Mouse (Mus musculus): ENCODE data around the gene Trpm6. TPM values are rescaled to one million over a fixed set of nuclear protein-coding genes. Genes with fewer than 3 reads are reported as not detected.
A peak's percentile ranks its signal among the peaks of the same experiment; 100 is the strongest.

The Trpm6 gene
- polyA plus RNA-seq, 1 experiment from 2014 or later = 0.05 TPM

DNA sequence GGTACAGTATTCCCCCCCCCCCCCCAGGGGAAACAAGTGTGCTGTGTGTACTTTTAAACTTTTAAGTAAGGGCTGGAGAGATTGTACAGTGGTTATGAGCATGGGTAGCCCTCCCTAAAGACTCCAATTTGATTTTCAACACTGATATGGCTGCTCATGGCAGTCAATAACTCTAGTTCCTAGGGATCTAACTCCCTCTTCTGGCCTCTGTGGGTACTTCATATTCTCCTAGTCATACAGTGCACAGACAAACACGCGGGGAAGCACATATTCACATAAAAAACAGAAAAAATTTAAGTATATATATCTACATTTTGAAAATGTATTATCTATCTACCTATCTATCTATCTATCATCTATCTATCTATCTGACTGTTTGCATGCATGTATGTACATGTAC, 67.6 kb downstream of the Trpm6 start:
- Histone ChIP-seq H3K4me3 (ENCODE audit: low read depth, low read length) (no peak overlapping the region), H3K9me3 (ENCODE audit: control insufficient read depth, low read length) (no peaks in the 10 kb centered on the region), H3K4me1 (replicated peaks; ENCODE audit: control insufficient read depth, insufficient read depth) (no peaks in the 10 kb centered on the region), H3K27me3 (ENCODE audit: control insufficient read depth, insufficient read depth, low read length) (no peaks in the 10 kb centered on the region), H3K9ac (ENCODE audit: low read length) (no peak overlapping the region), H3K4me2 (replicated peaks; ENCODE audit: low read depth) (no peak overlapping the region), H3K36me3 (ENCODE audit: control insufficient read depth, insufficient read depth, low read length) (no peaks in the 10 kb centered on the region), H3K27ac (replicated peaks) (no peak overlapping the region)
- no peak; the same call in 1 of the 2 replicates for TF ChIP-seq CTCF (IDR thresholded peaks at IDR 0.05; ENCODE audit: low read depth)
- TF ChIP-seq EP300 (optimal IDR thresholded peaks at IDR 0.05) = no peak
- DNase-seq (ENCODE audit: low spot score) (no peak), ATAC-seq (ENCODE audit: low FRiP score, low TSS enrichment) (no peak)
- 80% methylated on average over 2 of the region's 2 CpGs for WGBS

GRCm38 (mm10) chr19:18828601-18829000, 78.8 kb downstream of the Trpm6 start:
- 67% methylated on average over 2 of the region's 2 CpGs for WGBS
- no peak for DNase-seq (ENCODE audit: low spot score)
- Histone ChIP-seq H3K27ac (replicated peaks) (no peak overlapping the region), H3K9ac (ENCODE audit: low read length) (no peak overlapping the region), H3K27me3 (ENCODE audit: control insufficient read depth, insufficient read depth, low read length) (no peaks in the 10 kb centered on the region), H3K36me3 (ENCODE audit: control insufficient read depth, insufficient read depth, low read length) (no peaks in the 10 kb centered on the region), H3K4me1 (replicated peaks; ENCODE audit: control insufficient read depth, insufficient read depth) (no peaks in the 10 kb centered on the region), H3K9me3 (ENCODE audit: control insufficient read depth, low read length) (no peaks in the 10 kb centered on the region), H3K4me2 (replicated peaks; ENCODE audit: low read depth) (no peak overlapping the region), H3K4me3 (ENCODE audit: low read depth, low read length) (no peak overlapping the region)
- TF ChIP-seq EP300 (optimal IDR thresholded peaks at IDR 0.05) (no peak), CTCF (IDR thresholded peaks at IDR 0.05; ENCODE audit: low read depth) (no peak)
- ATAC-seq (ENCODE audit: low FRiP score, low TSS enrichment) = no peak

- Histone ChIP-seq H3K4me2 (replicated peaks; ENCODE audit: low read depth) (no peak overlapping the region), H3K36me3 (ENCODE audit: control insufficient read depth, insufficient read depth, low read length) (no peaks in the 10 kb centered on the region), H3K27me3 (ENCODE audit: control insufficient read depth, insufficient read depth, low read length) (no peaks in the 10 kb centered on the region), H3K9ac (ENCODE audit: low read length) (no peak overlapping the region), H3K9me3 (ENCODE audit: control insufficient read depth, low read length) (no peaks in the 10 kb centered on the region), H3K27ac (replicated peaks) (no peak overlapping the region), H3K4me1 (replicated peaks; ENCODE audit: control insufficient read depth, insufficient read depth) (no peaks in the 10 kb centered on the region), H3K4me3 (ENCODE audit: low read depth, low read length) (no peak overlapping the region)
- no peak for ATAC-seq (ENCODE audit: low FRiP score, low TSS enrichment)
- WGBS = 81% methylated on average over 3 of the region's 3 CpGs
- TF ChIP-seq EP300 (optimal IDR thresholded peaks at IDR 0.05) (no peak), CTCF (IDR thresholded peaks at IDR 0.05; ENCODE audit: low read depth) (no peak)
- no peak for DNase-seq (ENCODE audit: low spot score)
Observed at GRCm38 (mm10) chr19:18831196-18831595, 81.4 kb downstream of the Trpm6 start.

GRCm38 (mm10) chr19:18834971-18835370, 85.2 kb downstream of the Trpm6 start:
- DNase-seq (ENCODE audit: low spot score) (peak; percentile 72), ATAC-seq (ENCODE audit: low FRiP score, low TSS enrichment) (no peak)
- H3K4me1 ChIP-seq (replicated peaks; ENCODE audit: control insufficient read depth, insufficient read depth) = no peaks in the 10 kb centered on the region
- no peaks in the 10 kb centered on the region for H3K36me3 ChIP-seq (ENCODE audit: control insufficient read depth, insufficient read depth, low read length)
- H3K27me3 ChIP-seq (ENCODE audit: control insufficient read depth, insufficient read depth, low read length) = no peaks in the 10 kb centered on the region
- H3K9ac ChIP-seq (ENCODE audit: low read length) = no peak overlapping the region
- no peak overlapping the region for H3K4me3 ChIP-seq (ENCODE audit: low read depth, low read length)
- H3K9me3 ChIP-seq (ENCODE audit: control insufficient read depth, low read length) = no peaks in the 10 kb centered on the region
- H3K27ac ChIP-seq (replicated peaks) = no peak overlapping the region
- no peak overlapping the region for H3K4me2 ChIP-seq (replicated peaks; ENCODE audit: low read depth)
- TF ChIP-seq CTCF (IDR thresholded peaks at IDR 0.05; ENCODE audit: low read depth) = peak; percentile 96
- no peak for TF ChIP-seq EP300 (optimal IDR thresholded peaks at IDR 0.05)
- WGBS = 8% methylated on average over 6 of the region's 6 CpGs

GRCm38 (mm10) chr19:18841789-18842562, 92.2 kb downstream of the Trpm6 start:
- DNase-seq (ENCODE audit: low spot score) (no peak), ATAC-seq (ENCODE audit: low FRiP score, low TSS enrichment) (no peak)
- no peak overlapping the region for H3K4me2 ChIP-seq (replicated peaks; ENCODE audit: low read depth)
- H3K9ac ChIP-seq (ENCODE audit: low read length) = no peak overlapping the region
- no peaks in the 10 kb centered on the region for H3K4me1 ChIP-seq (replicated peaks; ENCODE audit: control insufficient read depth, insufficient read depth)
- no peak overlapping the region for H3K4me3 ChIP-seq (ENCODE audit: low read depth, low read length)
- no peak overlapping the region for H3K27ac ChIP-seq (replicated peaks)
- no peaks in the 10 kb centered on the region for H3K9me3 ChIP-seq (ENCODE audit: control insufficient read depth, low read length)
- no peaks in the 10 kb centered on the region for H3K27me3 ChIP-seq (ENCODE audit: control insufficient read depth, insufficient read depth, low read length)
- H3K36me3 ChIP-seq (ENCODE audit: control insufficient read depth, insufficient read depth, low read length) = no peaks in the 10 kb centered on the region
- no peak for TF ChIP-seq EP300 (optimal IDR thresholded peaks at IDR 0.05)
- TF ChIP-seq CTCF (IDR thresholded peaks at IDR 0.05; ENCODE audit: low read depth) = no peak
- WGBS = 57% methylated on average over 19 of the region's 19 CpGs

DNA sequence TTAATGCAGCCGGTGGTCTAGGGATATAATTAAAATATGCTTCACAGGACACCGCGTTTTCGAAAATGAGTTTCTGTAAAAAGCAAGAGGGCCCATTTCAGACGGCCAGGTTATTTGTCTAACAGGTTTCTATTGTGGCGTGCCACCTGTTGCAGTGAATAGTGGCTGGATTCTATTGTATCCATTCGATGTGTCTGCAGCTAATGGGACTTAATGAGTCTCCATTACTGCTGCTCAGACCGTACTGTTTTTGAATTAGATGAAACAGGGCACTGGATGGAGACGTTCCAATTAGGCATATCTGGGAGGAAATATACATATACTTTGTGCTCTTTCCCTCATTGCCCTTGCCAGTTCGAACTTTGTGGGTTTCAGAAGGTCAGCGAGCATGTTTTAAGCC, 92.8 kb downstream of the Trpm6 start:
- ATAC-seq (ENCODE audit: low FRiP score, low TSS enrichment) (no peak), DNase-seq (ENCODE audit: low spot score) (no peak)
- Histone ChIP-seq H3K9me3 (ENCODE audit: control insufficient read depth, low read length) (no peaks in the 10 kb centered on the region), H3K4me1 (replicated peaks; ENCODE audit: control insufficient read depth, insufficient read depth) (no peaks in the 10 kb centered on the region), H3K27ac (replicated peaks) (no peak overlapping the region), H3K4me2 (replicated peaks; ENCODE audit: low read depth) (no peak overlapping the region), H3K4me3 (ENCODE audit: low read depth, low read length) (no peak overlapping the region), H3K36me3 (ENCODE audit: control insufficient read depth, insufficient read depth, low read length) (no peaks in the 10 kb centered on the region), H3K27me3 (ENCODE audit: control insufficient read depth, insufficient read depth, low read length) (no peaks in the 10 kb centered on the region), H3K9ac (ENCODE audit: low read length) (no peak overlapping the region)
- WGBS = 71% methylated on average over 11 of the region's 11 CpGs
- TF ChIP-seq EP300 (optimal IDR thresholded peaks at IDR 0.05) (no peak), CTCF (IDR thresholded peaks at IDR 0.05; ENCODE audit: low read depth) (no peak)

Data from stomach, postnatal 0 days (tissue).